Mouse (Mus musculus) B cell, adult 2 months (primary cell): ENCODE results near the gene Krt23.

Experiments
- DNase-seq, 2 experiments: peaks; one replicate each; pipeline ENCODE4 v3.0.0; 2022

Gene Krt23

GRCm38 (mm10) chr11:99448769-99449168, 44.2 kb downstream of the Krt23 start:
- no peak for DNase-seq

- no peak for DNase-seq
These were observed 51.7 kb downstream of the Krt23 start for GRCm38 (mm10) chr11:99441220-99441619.

- DNase-seq: no peak
These were observed 53.5 kb downstream of the Krt23 start for GRCm38 (mm10) chr11:99439465-99439864.

GRCm38 (mm10) chr11:99437972-99438371, 55.0 kb downstream of the Krt23 start, which contains the start of gene Krt20:
Gene Krt20 (minus strand): TSS chr11:99438150.
- DNase-seq: no peak

GRCm38 (mm10) chr11:99436625-99437024, 56.3 kb downstream of the Krt23 start:
- DNase-seq: no peak

GRCm38 (mm10) chr11:99430670-99431069, 62.3 kb downstream of the Krt23 start:
- DNase-seq: no peak
